Mouse (Mus musculus): ENCODE measurements around the gene Banp.

DNA sequence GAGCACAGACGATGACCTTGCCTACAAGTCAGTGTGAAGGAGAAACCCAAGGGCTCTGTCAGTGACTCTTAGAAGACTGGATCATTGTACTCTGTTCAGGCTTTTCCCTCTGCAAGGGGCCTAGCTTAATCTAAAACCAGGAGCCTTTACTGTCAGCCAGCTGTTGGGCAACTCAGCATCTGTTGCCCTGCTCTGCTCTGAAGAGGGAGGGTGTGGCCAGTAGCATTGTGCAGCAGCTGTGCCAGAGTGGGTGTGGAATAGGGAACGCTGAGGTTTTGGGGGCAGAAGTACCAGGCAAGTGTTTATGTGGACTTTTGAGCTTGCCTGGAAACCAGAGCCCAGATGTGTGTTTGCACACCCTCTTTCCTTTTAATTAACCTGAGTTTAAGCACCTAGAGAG, 72.2 kb downstream of the Banp start:
- TF ChIP-seq CTCF (IDR thresholded peaks at IDR 0.05; ENCODE audit: extremely low read depth, insufficient read depth, insufficient read length, insufficient replicate concordance): no peak
- no peak for TF ChIP-seq POLR2A (IDR thresholded peaks at IDR 0.05; ENCODE audit: low read depth, low read length)
